Mouse (Mus musculus): ENCODE measurements around the gene Ubp1. TPM values are rescaled to one million over a fixed set of nuclear protein-coding genes. Genes with fewer than 3 reads are reported as not detected.
A peak's percentile ranks its signal among the peaks of the same experiment; 100 is the strongest.

Ubp1 gene
- total and polyA plus RNA-seq, 3 experiments: 42.0 to 73.4 (median 51.1) TPM

- Histone ChIP-seq H3K9ac (ENCODE audit: insufficient read depth, low read depth) (no peak overlapping the region), H3K4me2 (ENCODE audit: insufficient read depth, low read depth, poor library complexity, severe bottlenecking) (peak overlapping the region; percentile 64; the same call in 1 of the 2 replicates), H3K4me3 (replicated peaks in 1 of 3; ENCODE audit: low read depth in 2 of 3, low read length in 2 of 3, poor library complexity in 1 of 3) (peak overlapping the region in 2 of 3 experiments; percentile 11 to 37), H3K27me3 (replicated peaks) (no peaks in the 10 kb centered on the region), H3K79me2 (replicated peaks; ENCODE audit: control insufficient read depth, extremely low read depth, insufficient read depth, poor library complexity, severe bottlenecking) (no peaks in the 10 kb centered on the region), H3K4me1 (ENCODE audit: control insufficient read depth in 1 of 2, insufficient read depth in 2 of 2) (peaks cover 2 to 6% of the 10 kb centered on the region in 2 experiments; a peak in 3 of 4 replicates), H3K27ac (ENCODE audit: insufficient read depth, low read depth) (no peak overlapping the region), H3K36me3 (replicated peaks in 1 of 2; ENCODE audit: control insufficient read depth in 1 of 2, insufficient read depth in 1 of 2, low read length in 1 of 2) (no peaks in the 10 kb centered on the region), H3K9me3 (replicated peaks; ENCODE audit: low read length) (no peaks in the 10 kb centered on the region)
- in situ Hi-C loops (cut with MboI; ENCODE audit: low pct_ligation_motif_present, low pct_unique_long_range_greater_than_20kb, low sequenced_read_pairs) (loop anchor here (10.0 kb wide), 2 partner anchors 104 to 394 kb away; no protein-coding TSS in a partner anchor), dilution Hi-C loops (cut with MboI; ENCODE audit: extremely low pct_ligation_motif_present, extremely low pct_unique_long_range_greater_than_20kb, low sequenced_read_pairs) (no loop called here)
- no peak for TF ChIP-seq TBP (conservative IDR thresholded peaks at IDR 0.05; ENCODE audit: low read depth, low read length)
- no peak for TF ChIP-seq USF2 (conservative IDR thresholded peaks at IDR 0.05; ENCODE audit: low read depth, low read length)
- no peak for TF ChIP-seq PAX5 (IDR thresholded peaks at IDR 0.05; ENCODE audit: low read length)
- TF ChIP-seq CHD1 (IDR thresholded peaks at IDR 0.05; ENCODE audit: low read depth, low read length): no peak
- TF ChIP-seq MAX (IDR thresholded peaks at IDR 0.05; ENCODE audit: low read length): peak; percentile 51; the same call in 1 of the 2 replicates
- TF ChIP-seq NELFE (IDR thresholded peaks at IDR 0.05; ENCODE audit: low read depth, low read length): peak; percentile 16; the same call in 1 of the 2 replicates
- TF ChIP-seq IRF4 (IDR thresholded peaks at IDR 0.05; ENCODE audit: low read depth, low read length): peak; percentile 11; the same call in 1 of the 2 replicates
- TF ChIP-seq MAZ (IDR thresholded peaks at IDR 0.05; ENCODE audit: low read depth, low read length): no peak
- no peak for TF ChIP-seq ZMIZ1 (IDR thresholded peaks at IDR 0.05; ENCODE audit: low read depth, low read length)
- no peak for TF ChIP-seq KAT2A (IDR thresholded peaks at IDR 0.05; ENCODE audit: insufficient replicate concordance, low read length)
- no peak for TF ChIP-seq USF1 (IDR thresholded peaks at IDR 0.05; ENCODE audit: low read depth, low read length)
- TF ChIP-seq MYC (IDR thresholded peaks at IDR 0.05; ENCODE audit: low read depth, low read length): no peak
- TF ChIP-seq MEF2A (IDR thresholded peaks at IDR 0.05; ENCODE audit: borderline replicate concordance, low read depth, low read length): 0 out of 2 replicates have a peak, but pooled peaks have one; percentile 3
- TF ChIP-seq POLR2AphosphoS2 (IDR thresholded peaks at IDR 0.05; ENCODE audit: low read depth, low read length): no peak
- no peak for TF ChIP-seq ZKSCAN1 (IDR thresholded peaks at IDR 0.05; ENCODE audit: borderline replicate concordance, low read depth, low read length)
- TF ChIP-seq ELF1 (IDR thresholded peaks at IDR 0.05; ENCODE audit: low read depth, low read length): no peak
- 0 out of 2 replicates have a peak, but pooled peaks have one; percentile 8 for TF ChIP-seq TCF12 (IDR thresholded peaks at IDR 0.05; ENCODE audit: low read depth, low read length)
- peak; percentile 86 for TF ChIP-seq SMC3 (IDR thresholded peaks at IDR 0.05; ENCODE audit: low read depth, low read length)
- peak; percentile 33; the same call in 1 of the 2 replicates for TF ChIP-seq ZNF384 (IDR thresholded peaks at IDR 0.05; ENCODE audit: low read depth, low read length)
- TF ChIP-seq HCFC1 (IDR thresholded peaks at IDR 0.05; ENCODE audit: low read depth, low read length): no peak
- TF ChIP-seq JUND (conservative IDR thresholded peaks at IDR 0.05; ENCODE audit: low read depth, low read length): no peak
- TF ChIP-seq ETS1 (conservative IDR thresholded peaks at IDR 0.05; ENCODE audit: low read depth, low read length): no peak
- peak; percentile 82 to 94 for TF ChIP-seq CTCF (conservative IDR thresholded peaks at IDR 0.05 in 1 of 2, IDR thresholded peaks at IDR 0.05 in 1 of 2; ENCODE audit: low read depth in 2 of 2, low read length in 2 of 2)
- no peak for TF ChIP-seq E2F4 (IDR thresholded peaks at IDR 0.05; ENCODE audit: insufficient replicate concordance, low read depth, low read length)
- no peak for TF ChIP-seq GABPA (IDR thresholded peaks at IDR 0.05; ENCODE audit: insufficient replicate concordance, low read depth, low read length)
- no peak for TF ChIP-seq MAFK (IDR thresholded peaks at IDR 0.05; ENCODE audit: insufficient replicate concordance, low read length)
- TF ChIP-seq POLR2A (IDR thresholded peaks at IDR 0.05; ENCODE audit: low read depth, low read length): no peak
- TF ChIP-seq SIN3A (IDR thresholded peaks at IDR 0.05; ENCODE audit: low read length): peak; percentile 47; the same call in 1 of the 2 replicates
- TF ChIP-seq ZC3H11A (IDR thresholded peaks at IDR 0.05; ENCODE audit: low read depth, low read length): peak; percentile 53
- TF ChIP-seq RAD21 (IDR thresholded peaks at IDR 0.05; ENCODE audit: low read depth, low read length): peak; percentile 85
- TF ChIP-seq BHLHE40 (IDR thresholded peaks at IDR 0.05; ENCODE audit: low read depth, low read length): 0 out of 2 replicates have a peak, but pooled peaks have one; percentile 13
- no peak for TF ChIP-seq RCOR1 (conservative IDR thresholded peaks at IDR 0.05; ENCODE audit: low read depth, low read length)
- peak; percentile 38; the same call in 1 of the 2 replicates for TF ChIP-seq MXI1 (IDR thresholded peaks at IDR 0.05; ENCODE audit: low read depth, low read length)
- no peak for TF ChIP-seq NRF1 (IDR thresholded peaks at IDR 0.05; ENCODE audit: low read depth, low read length)
- TF ChIP-seq CHD2 (IDR thresholded peaks at IDR 0.05; ENCODE audit: low read length): no peak
- no peak for TF ChIP-seq EP300 (IDR thresholded peaks at IDR 0.05; ENCODE audit: low read length)
- TF ChIP-seq JUN (IDR thresholded peaks at IDR 0.05; ENCODE audit: insufficient read depth, low read depth, low read length): no peak
- TF ChIP-seq UBTF (IDR thresholded peaks at IDR 0.05; ENCODE audit: low read depth, low read length): no peak
- DNase-seq (ENCODE audit: extremely low read depth): peak; percentile 79
These were observed 60.0 kb downstream of the Ubp1 start for GRCm38 (mm10) chr9:113990547-113991248.

Measured in CH12.LX (cell line).